Mouse (Mus musculus): ENCODE measurements around the gene Art3. TPM values are rescaled to one million over a fixed set of nuclear protein-coding genes. Genes with fewer than 3 reads are reported as not detected.
A peak's percentile ranks its signal among the peaks of the same experiment; 100 is the strongest.

The Art3 gene
- polyA plus RNA-seq, 1 experiment from 2014 or later, result 4.0 TPM

- Histone ChIP-seq H3K9ac (replicated peaks; ENCODE audit: low read depth, low read length) (no peak overlapping the region), H3K9me3 (ENCODE audit: control insufficient read depth, low read depth, low read length) (no peaks in the 10 kb centered on the region), H3K36me3 (ENCODE audit: control insufficient read depth, insufficient read depth, low read length) (no peaks in the 10 kb centered on the region), H3K4me2 (replicated peaks; ENCODE audit: low read depth, low read length) (no peak overlapping the region), H3K27ac (ENCODE audit: low read length) (no peak overlapping the region), H3K4me1 (ENCODE audit: control insufficient read depth, insufficient read depth, low read length) (no peaks in the 10 kb centered on the region), H3K4me3 (ENCODE audit: low read depth, low read length) (no peak overlapping the region), H3K27me3 (ENCODE audit: control insufficient read depth, insufficient read depth, low read length) (no peaks in the 10 kb centered on the region)
- no peak for ATAC-seq (ENCODE audit: insufficient number of reproducible peaks, insufficient read depth, low FRiP score, low read depth)
- WGBS, result 50% methylated on average over 10 of the region's 10 CpGs
Measured at GRCm38 (mm10) chr5:92368392-92368791, 36.8 kb downstream of the Art3 start.

DNA sequence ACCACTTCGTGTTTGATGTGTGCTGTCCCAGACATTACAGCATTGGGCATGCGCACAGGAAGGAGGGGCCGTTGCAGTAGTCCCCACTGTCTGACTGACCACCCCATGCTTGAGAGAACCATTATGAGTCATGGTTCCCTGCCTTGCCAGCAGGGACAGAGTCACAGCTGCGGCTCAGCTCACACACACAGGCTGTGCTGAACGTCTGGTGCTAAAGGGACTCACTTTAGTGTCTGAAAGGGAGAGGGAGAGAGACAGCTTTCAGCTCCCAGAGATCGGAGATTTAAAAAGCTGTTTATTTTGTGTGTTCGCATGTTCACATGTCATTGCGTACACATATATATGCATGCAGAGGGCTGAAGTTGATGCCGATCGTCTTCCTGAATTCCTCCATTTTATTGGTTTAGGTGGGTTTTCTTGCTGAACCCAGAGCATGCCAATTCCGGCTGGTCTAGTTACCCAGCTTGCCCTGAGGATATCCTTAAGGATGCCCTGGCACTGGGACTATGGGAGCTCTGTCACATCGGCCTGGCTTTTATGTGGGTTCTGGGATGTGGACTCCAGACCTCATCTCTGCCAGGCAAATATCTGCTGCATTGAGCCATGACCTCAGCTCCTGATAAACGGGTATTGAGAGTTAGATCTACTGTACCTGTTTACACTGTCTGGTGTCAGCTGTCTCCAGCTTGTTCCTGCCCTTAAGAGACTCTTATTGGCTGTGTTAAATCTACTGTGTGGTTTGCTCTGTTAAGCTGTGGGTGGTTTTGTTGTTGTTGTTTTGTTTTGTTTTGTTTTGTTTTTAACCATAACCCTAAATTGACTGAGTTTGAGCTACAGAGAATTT is 37.7 kb downstream of the Art3 start:
- H3K4me1 ChIP-seq (ENCODE audit: control insufficient read depth, insufficient read depth, low read length), result no peaks in the 10 kb centered on the region
- no peak overlapping the region for H3K9ac ChIP-seq (replicated peaks; ENCODE audit: low read depth, low read length)
- no peak overlapping the region for H3K4me2 ChIP-seq (replicated peaks; ENCODE audit: low read depth, low read length)
- H3K4me3 ChIP-seq (ENCODE audit: low read depth, low read length), result no peak overlapping the region
- ATAC-seq (ENCODE audit: insufficient number of reproducible peaks, insufficient read depth, low FRiP score, low read depth), result 0 out of 2 replicates have a peak, but pooled peaks have one; percentile 42
- H3K27ac ChIP-seq (ENCODE audit: low read length), result no peak overlapping the region
- H3K9me3 ChIP-seq (ENCODE audit: control insufficient read depth, low read depth, low read length), result no peaks in the 10 kb centered on the region
- H3K27me3 ChIP-seq (ENCODE audit: control insufficient read depth, insufficient read depth, low read length), result no peaks in the 10 kb centered on the region
- 62% methylated on average over 13 of the region's 13 CpGs for WGBS
- no peaks in the 10 kb centered on the region for H3K36me3 ChIP-seq (ENCODE audit: control insufficient read depth, insufficient read depth, low read length)

DNA sequence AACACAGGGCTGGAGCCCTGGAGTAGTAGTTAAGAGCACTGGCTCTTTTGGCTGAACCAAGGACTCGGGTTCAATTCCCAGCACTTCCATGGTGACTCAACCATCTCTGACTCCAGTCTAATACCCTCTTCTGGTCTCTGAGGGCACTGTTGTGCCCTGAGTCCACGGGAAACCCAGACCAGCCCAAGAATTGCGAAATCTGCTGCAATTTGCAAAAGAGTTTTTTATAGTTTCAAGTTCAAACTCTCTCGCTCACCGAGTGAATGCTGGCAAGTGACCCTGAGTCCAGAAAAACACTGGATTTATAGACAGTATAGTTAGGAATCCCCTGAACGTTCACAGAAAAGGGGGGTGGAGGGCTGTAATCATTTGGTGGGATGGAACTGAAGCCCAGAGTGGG is 38.8 kb downstream of the Art3 start:
- Histone ChIP-seq H3K4me2 (replicated peaks; ENCODE audit: low read depth, low read length) (no peak overlapping the region), H3K27me3 (ENCODE audit: control insufficient read depth, insufficient read depth, low read length) (no peaks in the 10 kb centered on the region), H3K36me3 (ENCODE audit: control insufficient read depth, insufficient read depth, low read length) (no peaks in the 10 kb centered on the region), H3K9ac (replicated peaks; ENCODE audit: low read depth, low read length) (no peak overlapping the region), H3K4me1 (ENCODE audit: control insufficient read depth, insufficient read depth, low read length) (no peaks in the 10 kb centered on the region), H3K4me3 (ENCODE audit: low read depth, low read length) (no peak overlapping the region), H3K9me3 (ENCODE audit: control insufficient read depth, low read depth, low read length) (no peaks in the 10 kb centered on the region), H3K27ac (ENCODE audit: low read length) (no peak overlapping the region)
- no peak for ATAC-seq (ENCODE audit: insufficient number of reproducible peaks, insufficient read depth, low FRiP score, low read depth)
- WGBS, result 83% methylated on average over 6 of the region's 6 CpGs

- no peaks in the 10 kb centered on the region for H3K27me3 ChIP-seq (ENCODE audit: control insufficient read depth, insufficient read depth, low read length)
- no peak overlapping the region for H3K4me3 ChIP-seq (ENCODE audit: low read depth, low read length)
- no peak for ATAC-seq (ENCODE audit: insufficient number of reproducible peaks, insufficient read depth, low FRiP score, low read depth)
- no peaks in the 10 kb centered on the region for H3K36me3 ChIP-seq (ENCODE audit: control insufficient read depth, insufficient read depth, low read length)
- 70% methylated on average over 6 of the region's 6 CpGs for WGBS
- H3K4me1 ChIP-seq (ENCODE audit: control insufficient read depth, insufficient read depth, low read length), result no peaks in the 10 kb centered on the region
- H3K4me2 ChIP-seq (replicated peaks; ENCODE audit: low read depth, low read length), result no peak overlapping the region
- H3K27ac ChIP-seq (ENCODE audit: low read length), result no peak overlapping the region
- H3K9ac ChIP-seq (replicated peaks; ENCODE audit: low read depth, low read length), result no peak overlapping the region
- no peaks in the 10 kb centered on the region for H3K9me3 ChIP-seq (ENCODE audit: control insufficient read depth, low read depth, low read length)
Measured at GRCm38 (mm10) chr5:92370891-92371290, 39.3 kb downstream of the Art3 start.

GRCm38 (mm10) chr5:92371361-92371976 is 39.8 kb downstream of the Art3 start:
- Histone ChIP-seq H3K36me3 (ENCODE audit: control insufficient read depth, insufficient read depth, low read length) (no peaks in the 10 kb centered on the region), H3K4me2 (replicated peaks; ENCODE audit: low read depth, low read length) (no peak overlapping the region), H3K9ac (replicated peaks; ENCODE audit: low read depth, low read length) (no peak overlapping the region), H3K4me1 (ENCODE audit: control insufficient read depth, insufficient read depth, low read length) (no peaks in the 10 kb centered on the region), H3K4me3 (ENCODE audit: low read depth, low read length) (no peak overlapping the region), H3K9me3 (ENCODE audit: control insufficient read depth, low read depth, low read length) (no peaks in the 10 kb centered on the region), H3K27ac (ENCODE audit: low read length) (no peak overlapping the region), H3K27me3 (ENCODE audit: control insufficient read depth, insufficient read depth, low read length) (no peaks in the 10 kb centered on the region)
- 83% methylated on average over 14 of the region's 14 CpGs for WGBS
- no peak for ATAC-seq (ENCODE audit: insufficient number of reproducible peaks, insufficient read depth, low FRiP score, low read depth)

GRCm38 (mm10) chr5:92372605-92373004 is 41.0 kb downstream of the Art3 start:
- ATAC-seq (ENCODE audit: insufficient number of reproducible peaks, insufficient read depth, low FRiP score, low read depth), result no peak
- 14% methylated on average over 2 of the region's 2 CpGs for whole genome bisulfite sequencing

DNA sequence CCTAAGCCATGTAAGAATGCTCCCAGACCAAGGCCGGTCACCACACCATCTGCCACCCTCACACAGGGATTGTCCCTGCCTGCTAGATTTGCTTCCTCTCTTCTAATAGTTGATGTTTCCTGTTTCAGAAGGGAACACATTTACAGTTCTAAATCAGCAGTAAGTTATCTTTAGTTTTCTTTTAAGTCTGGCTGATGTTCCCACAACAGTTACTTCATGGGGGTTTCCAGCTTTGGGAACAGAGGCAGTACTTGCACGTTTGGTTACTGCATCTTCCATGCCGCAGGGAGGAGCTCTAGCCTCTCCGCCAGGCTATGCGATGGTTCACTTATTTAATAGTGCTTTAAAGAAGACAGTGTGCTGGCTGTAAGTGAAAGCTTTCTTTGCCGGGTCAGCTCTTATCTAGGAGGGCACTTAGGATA is 43.1 kb downstream of the Art3 start:
- no peak for ATAC-seq (ENCODE audit: insufficient number of reproducible peaks, insufficient read depth, low FRiP score, low read depth)
- no peak overlapping the region for H3K4me3 ChIP-seq (ENCODE audit: low read depth, low read length)
- peaks cover 2% of the 10 kb centered on the region; the same call in 1 of the 2 replicates for H3K4me1 ChIP-seq (ENCODE audit: control insufficient read depth, insufficient read depth, low read length)
- H3K4me2 ChIP-seq (replicated peaks; ENCODE audit: low read depth, low read length), result no peak overlapping the region
- WGBS, result 35% methylated on average over 6 of the region's 6 CpGs
- H3K27me3 ChIP-seq (ENCODE audit: control insufficient read depth, insufficient read depth, low read length), result no peaks in the 10 kb centered on the region
- H3K27ac ChIP-seq (ENCODE audit: low read length), result no peak overlapping the region
- H3K36me3 ChIP-seq (ENCODE audit: control insufficient read depth, insufficient read depth, low read length), result no peaks in the 10 kb centered on the region
- no peaks in the 10 kb centered on the region for H3K9me3 ChIP-seq (ENCODE audit: control insufficient read depth, low read depth, low read length)
- H3K9ac ChIP-seq (replicated peaks; ENCODE audit: low read depth, low read length), result no peak overlapping the region

More at GRCm38 (mm10) chr5:92372605-92373004, 41.0 kb downstream of the Art3 start:
- Histone ChIP-seq H3K4me1 (ENCODE audit: control insufficient read depth, insufficient read depth, low read length) (no peaks in the 10 kb centered on the region; the same call in 1 of the 2 replicates), H3K36me3 (ENCODE audit: control insufficient read depth, insufficient read depth, low read length) (no peaks in the 10 kb centered on the region), H3K9ac (replicated peaks; ENCODE audit: low read depth, low read length) (no peak overlapping the region), H3K9me3 (ENCODE audit: control insufficient read depth, low read depth, low read length) (no peaks in the 10 kb centered on the region), H3K4me3 (ENCODE audit: low read depth, low read length) (no peak overlapping the region), H3K4me2 (replicated peaks; ENCODE audit: low read depth, low read length) (no peak overlapping the region), H3K27ac (ENCODE audit: low read length) (no peak overlapping the region), H3K27me3 (ENCODE audit: control insufficient read depth, insufficient read depth, low read length) (no peaks in the 10 kb centered on the region)

DNA sequence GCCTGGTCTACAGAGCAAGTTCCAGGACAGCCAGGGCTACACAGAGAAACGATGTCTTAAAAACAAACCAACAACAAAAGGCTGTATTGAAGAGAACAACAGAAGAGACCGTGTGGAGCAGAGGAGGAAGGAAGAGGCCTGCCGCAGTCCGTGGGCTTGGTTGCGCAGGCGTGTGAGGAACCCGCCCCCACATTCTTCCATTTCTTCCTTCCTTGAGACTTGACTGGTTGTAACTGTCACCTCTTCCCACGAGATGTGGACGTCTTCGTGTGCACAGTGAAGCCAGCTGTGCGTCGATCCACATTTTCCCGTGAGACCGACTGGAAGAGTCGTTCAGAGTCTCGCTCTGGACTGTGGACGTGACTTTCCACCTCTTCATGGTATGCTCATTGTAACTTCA is 43.7 kb downstream of the Art3 start:
- Histone ChIP-seq H3K27ac (ENCODE audit: low read length) (no peak overlapping the region), H3K4me2 (replicated peaks; ENCODE audit: low read depth, low read length) (no peak overlapping the region), H3K27me3 (ENCODE audit: control insufficient read depth, insufficient read depth, low read length) (no peaks in the 10 kb centered on the region), H3K9ac (replicated peaks; ENCODE audit: low read depth, low read length) (no peak overlapping the region), H3K36me3 (ENCODE audit: control insufficient read depth, insufficient read depth, low read length) (no peaks in the 10 kb centered on the region), H3K4me3 (ENCODE audit: low read depth, low read length) (no peak overlapping the region), H3K9me3 (ENCODE audit: control insufficient read depth, low read depth, low read length) (no peaks in the 10 kb centered on the region), H3K4me1 (ENCODE audit: control insufficient read depth, insufficient read depth, low read length) (peaks cover 2% of the 10 kb centered on the region; the same call in 1 of the 2 replicates)
- no peak for ATAC-seq (ENCODE audit: insufficient number of reproducible peaks, insufficient read depth, low FRiP score, low read depth)
- 81% methylated on average over 17 of the region's 17 CpGs for WGBS
